Mouse (Mus musculus) ES-E14 (cell line): ENCODE measurements at regions not wholly inside any gene's neighbourhood (a gene's known extent, or its start where the extent isn't known, plus 50 kb on each side); places are given as distances from the start of the nearest gene placed in this dataset.

Experiments used
- DNase-seq: peaks from one replicate; pipeline ENCODE4 v3.0.0-alpha.2; 2013; ENCODE audit warnings: low read depth, low spot score
- H3K27ac ChIP-seq: 2 replicates; pipeline ENCODE4 v1.5.1; 2012; ENCODE audit warnings: low read depth, mild to moderate bottlenecking, low read length, moderate library complexity, mixed read lengths; ENCODE audit not compliant: poor library complexity, insufficient read depth, severe bottlenecking
- H3K36me3 ChIP-seq: 2 replicates; pipeline ENCODE4 v1.6.1; 2012; ENCODE audit warnings: mild to moderate bottlenecking, low read length, moderate library complexity, mixed read lengths; ENCODE audit not compliant: control insufficient read depth, poor library complexity, insufficient read depth, severe bottlenecking
- H3K4me1 ChIP-seq, 2 experiments: fragments of 150-350 bp in 1 of 2; sonication (generic) in 1 of 2; 2 replicates each; pipeline ENCODE4 v1.6.1; 2012; ENCODE audit warnings: low read length in 2 of 2, mild to moderate bottlenecking in 1 of 2, mixed read lengths in 1 of 2; ENCODE audit not compliant: control insufficient read depth in 2 of 2, insufficient read depth in 2 of 2, poor library complexity in 1 of 2
- H3K4me3 ChIP-seq, 2 experiments: fragments of 150-350 bp in 1 of 2; sonication (generic) in 1 of 2; 2 replicates each; pipeline ENCODE4 v1.5.1; 2012; ENCODE audit warnings: low read length in 2 of 2, low read depth in 1 of 2, mild to moderate bottlenecking in 1 of 2, mixed read lengths in 1 of 2; ENCODE audit not compliant: insufficient read depth in 1 of 2, poor library complexity in 1 of 2, severe bottlenecking in 1 of 2
- H3K9ac ChIP-seq: 2 replicates; pipeline ENCODE4 v1.6.1; 2012; ENCODE audit warnings: low read depth, mild to moderate bottlenecking, low read length, mixed read lengths; ENCODE audit not compliant: poor library complexity, insufficient read depth, severe bottlenecking
- H3K9me3 ChIP-seq: fragments of 150-350 bp; sonication (generic); 2 replicates; pipeline ENCODE4 v1.6.1; 2012; ENCODE audit warnings: low read depth, mild to moderate bottlenecking, low read length; ENCODE audit not compliant: control insufficient read depth, insufficient read depth
- CHD2 ChIP-seq: IDR thresholded peaks from 2 replicates; pipeline ENCODE4 v1.6.1; 2014; ENCODE audit warnings: mild to moderate bottlenecking, low read depth, low read length, inconsistent platforms
- HCFC1 ChIP-seq: IDR thresholded peaks from 2 replicates; pipeline ENCODE4 v1.6.1; 2012; ENCODE audit warnings: low read length, inconsistent platforms, borderline replicate concordance; ENCODE audit not compliant: insufficient read depth
- MAFK ChIP-seq: IDR thresholded peaks from 2 replicates; pipeline ENCODE4 v1.6.1; 2014; ENCODE audit warnings: mild to moderate bottlenecking, low read depth, low read length, inconsistent platforms; ENCODE audit not compliant: insufficient read depth
- ZC3H11A ChIP-seq: IDR thresholded peaks from 2 replicates; pipeline ENCODE4 v1.6.1; 2012; ENCODE audit warnings: low read depth, mild to moderate bottlenecking, inconsistent platforms, low read length, borderline replicate concordance
- ZNF384 ChIP-seq: IDR thresholded peaks from 2 replicates; pipeline ENCODE4 v1.6.1; 2012; ENCODE audit warnings: low read depth, low read length, inconsistent platforms
- in situ Hi-C, 2 experiments: fragments of 600-800 bp; cut with MboI; formaldehyde crosslinking; loops; one replicate each; pipeline ENCODE4 v1.15.1; 2025; ENCODE audit warnings: low sequenced_read_pairs in 2 of 2, inconsistent platforms in 1 of 2; ENCODE audit not compliant: unreplicated experiment in 2 of 2

- Histone ChIP-seq H3K9me3 (no peaks in the 10 kb centered on the region), H3K4me3 (no peak overlapping the region), H3K27ac (no peak overlapping the region), H3K4me1 (no peaks in the 10 kb centered on the region), H3K36me3 (no peaks in the 10 kb centered on the region), H3K9ac (no peak overlapping the region)
- TF ChIP-seq HCFC1: no peak
- DNase-seq: no peak
- in situ Hi-C loops: no loop called here
These were observed 277.2 kb upstream of the Tshz3 start for GRCm38 (mm10) chr7:36420741-36421140.

DNA sequence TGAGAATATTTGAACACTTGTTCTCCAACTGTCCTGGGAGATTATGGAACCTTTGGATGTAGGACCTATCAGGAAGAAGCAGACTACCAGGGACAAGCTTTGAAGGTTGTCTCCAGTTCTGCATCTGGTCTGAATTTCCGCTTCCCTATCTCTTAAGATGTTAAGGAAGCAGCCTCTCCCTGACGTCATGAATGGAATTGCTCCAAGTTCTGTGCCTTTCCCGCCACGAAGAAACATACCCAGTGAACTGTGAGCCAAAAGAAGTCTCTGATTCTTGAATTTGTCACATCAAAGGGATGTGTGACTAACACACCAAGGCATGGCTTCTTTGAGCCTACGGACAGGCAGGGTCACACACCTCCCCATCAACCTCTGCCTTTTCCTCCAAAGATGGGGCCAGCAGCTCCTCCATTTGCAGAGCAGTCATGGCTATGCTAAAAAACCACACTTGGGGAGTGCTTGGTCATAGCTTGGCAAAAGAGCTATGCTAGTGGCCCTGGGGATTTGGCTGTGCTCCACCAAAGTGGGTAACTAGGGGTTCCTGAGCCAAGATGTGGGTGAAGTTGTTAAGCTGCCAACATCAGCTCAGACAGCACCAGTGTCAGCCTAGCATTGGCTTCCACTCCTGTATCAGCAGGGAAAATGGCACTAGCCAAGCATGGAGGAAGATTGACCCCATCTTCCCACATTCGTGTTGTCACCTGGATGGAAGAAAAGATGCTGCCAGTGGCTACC, 248.6 kb upstream of the Tshz3 start:
- H3K9ac ChIP-seq: no peak overlapping the region
- H3K36me3 ChIP-seq: no peaks in the 10 kb centered on the region
- no peaks in the 10 kb centered on the region for H3K4me1 ChIP-seq
- no peak overlapping the region for H3K4me3 ChIP-seq
- no peak for TF ChIP-seq CHD2
- TF ChIP-seq HCFC1: no peak
- no peak for TF ChIP-seq ZNF384
- H3K9me3 ChIP-seq: no peaks in the 10 kb centered on the region
- in situ Hi-C loops: no loop called here
- DNase-seq: no peak
- H3K27ac ChIP-seq: no peak overlapping the region

DNA sequence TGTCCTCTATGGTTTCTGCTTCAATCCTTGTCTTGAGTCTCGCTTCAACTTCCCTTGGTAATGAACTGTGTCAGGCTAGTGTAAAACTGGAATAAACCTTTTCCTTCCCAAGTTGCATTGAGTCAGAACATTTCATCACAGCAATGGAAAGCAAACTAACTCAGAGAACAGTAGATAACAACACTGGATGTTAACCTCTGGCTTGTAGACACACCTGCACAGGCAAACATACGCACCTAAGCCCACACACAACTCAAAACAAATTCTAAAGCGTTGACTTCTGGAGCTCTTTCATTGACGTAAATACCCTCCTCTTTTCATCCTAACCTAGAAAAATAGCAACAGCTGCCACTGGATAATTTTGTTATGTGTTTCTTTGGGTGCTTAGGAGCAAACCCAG, 244.1 kb upstream of the Tshz3 start:
- in situ Hi-C loops: no loop called here
- no peaks in the 10 kb centered on the region for H3K36me3 ChIP-seq
- no peak for TF ChIP-seq ZC3H11A
- no peak for TF ChIP-seq CHD2
- no peak for TF ChIP-seq ZNF384
- no peak for TF ChIP-seq MAFK
- TF ChIP-seq HCFC1: no peak

DNA sequence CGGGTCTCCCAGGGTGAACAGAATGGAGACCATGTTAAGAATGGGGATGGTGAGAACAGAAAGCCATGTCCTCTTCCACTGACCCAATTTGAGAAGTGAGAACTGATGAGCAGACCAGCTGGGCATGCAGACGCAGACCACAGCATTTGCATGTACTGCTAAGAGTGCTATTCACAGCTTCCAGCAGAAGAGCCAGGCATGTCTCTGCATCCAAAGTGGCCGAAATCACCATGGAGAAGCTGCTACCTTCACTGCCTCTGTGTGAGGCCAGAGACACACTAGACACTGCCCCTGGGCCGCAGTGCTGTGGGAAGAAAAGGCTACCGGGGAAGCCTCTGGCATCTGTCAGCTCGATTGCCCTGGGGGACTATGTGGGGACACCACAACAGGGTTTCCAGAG, 241.8 kb upstream of the Tshz3 start:
- Histone ChIP-seq H3K4me1 (no peaks in the 10 kb centered on the region), H3K4me3 (no peak overlapping the region), H3K9me3 (no peaks in the 10 kb centered on the region), H3K27ac (no peak overlapping the region), H3K36me3 (no peaks in the 10 kb centered on the region), H3K9ac (no peak overlapping the region)
- TF ChIP-seq ZNF384 (no peak), ZC3H11A (no peak), HCFC1 (no peak), MAFK (no peak), CHD2 (no peak)
- in situ Hi-C loops: no loop called here
- DNase-seq: no peak

More for the DNA sequence above, 244.1 kb upstream of the Tshz3 start:
- no peak overlapping the region for H3K9ac ChIP-seq
- DNase-seq: no peak
- no peaks in the 10 kb centered on the region for H3K9me3 ChIP-seq
- no peaks in the 10 kb centered on the region for H3K4me1 ChIP-seq
- no peak overlapping the region for H3K27ac ChIP-seq
- H3K4me3 ChIP-seq: no peak overlapping the region

GRCm38 (mm10) chr7:36462422-36462833, 235.5 kb upstream of the Tshz3 start:
- Histone ChIP-seq H3K9ac (no peak overlapping the region), H3K9me3 (no peaks in the 10 kb centered on the region)

More at GRCm38 (mm10) chr7:36462422-36462833, 235.5 kb upstream of the Tshz3 start:
- no peak overlapping the region for H3K4me3 ChIP-seq
- DNase-seq: no peak
- in situ Hi-C loops: no loop called here
- no peaks in the 10 kb centered on the region for H3K4me1 ChIP-seq
- TF ChIP-seq ZNF384 (no peak), MAFK (no peak), CHD2 (no peak), HCFC1 (no peak), ZC3H11A (no peak)
- H3K27ac ChIP-seq: no peak overlapping the region
- no peaks in the 10 kb centered on the region for H3K36me3 ChIP-seq
